In the genomic region with DNA sequence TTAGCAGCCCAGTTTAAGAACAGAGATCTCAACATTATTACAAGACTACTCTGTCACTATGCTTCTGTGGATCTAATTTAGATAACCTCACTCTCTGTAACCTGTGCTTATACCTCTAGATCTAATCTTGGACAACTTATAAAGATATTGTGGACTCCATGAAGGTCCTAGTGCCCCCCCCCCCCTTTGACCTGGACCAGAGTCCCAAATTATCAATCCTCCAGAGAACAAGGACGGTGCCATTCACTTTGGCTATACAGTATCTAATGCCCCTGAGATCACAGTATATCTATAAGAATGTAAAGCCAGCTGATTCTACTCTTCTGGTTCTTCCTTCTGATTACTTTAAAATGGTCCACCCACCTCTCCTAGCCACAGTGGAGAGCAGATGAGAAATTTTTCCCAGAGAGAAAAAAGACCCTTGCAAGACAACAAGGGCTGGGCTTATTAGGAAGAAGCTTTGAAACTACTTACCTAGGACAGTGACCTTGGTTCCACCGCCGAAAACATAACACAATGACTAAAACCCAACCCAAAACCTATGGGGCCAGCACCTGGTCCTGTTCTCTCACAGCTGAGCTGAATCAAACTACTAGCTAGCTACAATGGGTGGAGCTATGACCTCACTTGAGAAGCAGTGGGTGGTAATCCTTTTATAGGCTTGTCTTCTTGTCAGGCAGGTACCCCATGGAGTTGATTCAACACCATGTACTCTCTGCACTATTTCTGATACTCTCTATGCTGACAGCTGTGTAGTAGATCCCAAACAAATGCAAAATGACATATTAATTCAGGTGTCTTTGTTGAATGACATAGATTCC, we compare ENCODE assay signal across 1 mouse cellular context.
TF ChIP-seq lines count a peak whose summit lies in the region.

No protein-coding gene starts in this region.

TF ChIP-seq in CH12.LX, 34 proteins besides CTCF, POLR2A, EP300 and RAD21 (continued from another document):
- peak; percentile 98 for TF ChIP-seq TBP (conservative IDR thresholded peaks at IDR 0.05; ENCODE audit: low read depth, low read length)
- peak; percentile 45; the same call in 1 of the 2 replicates for TF ChIP-seq MAFK (IDR thresholded peaks at IDR 0.05; ENCODE audit: insufficient replicate concordance, low read length)
